Mouse (Mus musculus) ES-E14 (cell line): Measurements from ENCODE around the gene Dst. TPM values are rescaled to one million over a fixed set of nuclear protein-coding genes. Genes with fewer than 3 reads are reported as not detected.

Source experiments
- DNase-seq: peaks from one replicate; pipeline ENCODE4 v3.0.0-alpha.2; 2013; ENCODE audit warnings: low read depth, low spot score
- H3K27ac ChIP-seq: 2 replicates; pipeline ENCODE4 v1.5.1; 2012; ENCODE audit warnings: low read depth, mild to moderate bottlenecking, low read length, moderate library complexity, mixed read lengths; ENCODE audit not compliant: poor library complexity, insufficient read depth, severe bottlenecking
- H3K36me3 ChIP-seq: 2 replicates; pipeline ENCODE4 v1.6.1; 2012; ENCODE audit warnings: mild to moderate bottlenecking, low read length, moderate library complexity, mixed read lengths; ENCODE audit not compliant: control insufficient read depth, poor library complexity, insufficient read depth, severe bottlenecking
- H3K4me1 ChIP-seq, 2 experiments: fragments of 150-350 bp in 1 of 2; sonication (generic) in 1 of 2; 2 replicates each; pipeline ENCODE4 v1.6.1; 2012; ENCODE audit warnings: low read length in 2 of 2, mild to moderate bottlenecking in 1 of 2, mixed read lengths in 1 of 2; ENCODE audit not compliant: control insufficient read depth in 2 of 2, insufficient read depth in 2 of 2, poor library complexity in 1 of 2
- H3K4me3 ChIP-seq, 2 experiments: fragments of 150-350 bp in 1 of 2; sonication (generic) in 1 of 2; 2 replicates each; pipeline ENCODE4 v1.5.1; 2012; ENCODE audit warnings: low read length in 2 of 2, low read depth in 1 of 2, mild to moderate bottlenecking in 1 of 2, mixed read lengths in 1 of 2; ENCODE audit not compliant: insufficient read depth in 1 of 2, poor library complexity in 1 of 2, severe bottlenecking in 1 of 2
- H3K9ac ChIP-seq: 2 replicates; pipeline ENCODE4 v1.6.1; 2012; ENCODE audit warnings: low read depth, mild to moderate bottlenecking, low read length, mixed read lengths; ENCODE audit not compliant: poor library complexity, insufficient read depth, severe bottlenecking
- H3K9me3 ChIP-seq: fragments of 150-350 bp; sonication (generic); 2 replicates; pipeline ENCODE4 v1.6.1; 2012; ENCODE audit warnings: low read depth, mild to moderate bottlenecking, low read length; ENCODE audit not compliant: control insufficient read depth, insufficient read depth
- CHD2 ChIP-seq: IDR thresholded peaks from 2 replicates; pipeline ENCODE4 v1.6.1; 2014; ENCODE audit warnings: mild to moderate bottlenecking, low read depth, low read length, inconsistent platforms
- HCFC1 ChIP-seq: IDR thresholded peaks from 2 replicates; pipeline ENCODE4 v1.6.1; 2012; ENCODE audit warnings: low read length, inconsistent platforms, borderline replicate concordance; ENCODE audit not compliant: insufficient read depth
- MAFK ChIP-seq: IDR thresholded peaks from 2 replicates; pipeline ENCODE4 v1.6.1; 2014; ENCODE audit warnings: mild to moderate bottlenecking, low read depth, low read length, inconsistent platforms; ENCODE audit not compliant: insufficient read depth
- ZC3H11A ChIP-seq: IDR thresholded peaks from 2 replicates; pipeline ENCODE4 v1.6.1; 2012; ENCODE audit warnings: low read depth, mild to moderate bottlenecking, inconsistent platforms, low read length, borderline replicate concordance
- ZNF384 ChIP-seq: IDR thresholded peaks from 2 replicates; pipeline ENCODE4 v1.6.1; 2012; ENCODE audit warnings: low read depth, low read length, inconsistent platforms
- in situ Hi-C, 2 experiments: fragments of 600-800 bp; cut with MboI; formaldehyde crosslinking; loops; one replicate each; pipeline ENCODE4 v1.15.1; 2025; ENCODE audit warnings: low sequenced_read_pairs in 2 of 2, inconsistent platforms in 1 of 2; ENCODE audit not compliant: unreplicated experiment in 2 of 2
- total RNA-seq: library from RNA; depleted of rRNA; stranded (reverse); fragments of 300-350 nt; gene quantifications from 2 replicates; pipeline ENCODE4 v1.2.3, GENCODE M21; 2012

The Dst gene
- total RNA-seq, 1 experiment = 186 TPM

- Histone ChIP-seq H3K9me3 (no peaks in the 10 kb centered on the region), H3K9ac (no peak overlapping the region), H3K27ac (no peak overlapping the region), H3K36me3 (peaks cover 4% of the 10 kb centered on the region; the same call in 1 of the 2 replicates), H3K4me1 (peaks cover 2 to 6% of the 10 kb centered on the region in 2 experiments; a peak in 3 of 4 replicates), H3K4me3 (no peak overlapping the region)
- no peak for DNase-seq
- no peak for TF ChIP-seq CHD2
- no peak for TF ChIP-seq MAFK
- no peak for TF ChIP-seq HCFC1
- no peak for TF ChIP-seq ZNF384
- no peak for TF ChIP-seq ZC3H11A
- in situ Hi-C loops = no loop called here
Measured at GRCm38 (mm10) chr1:34097640-34098039, 189.6 kb downstream of the Dst start.

- Histone ChIP-seq H3K9me3 (no peaks in the 10 kb centered on the region), H3K4me1 (peaks cover 5 to 8% of the 10 kb centered on the region in 2 experiments; a peak in 3 of 4 replicates), H3K27ac (no peak overlapping the region), H3K9ac (no peak overlapping the region), H3K36me3 (peaks cover 2% of the 10 kb centered on the region; the same call in 1 of the 2 replicates), H3K4me3 (no peak overlapping the region)
- TF ChIP-seq ZC3H11A (no peak), HCFC1 (no peak), MAFK (no peak), ZNF384 (peak; percentile 60; the same call in 1 of the 2 replicates), CHD2 (no peak)
- DNase-seq = no peak
- in situ Hi-C loops = no loop called here
Measured at GRCm38 (mm10) chr1:34099439-34099838, 191.4 kb downstream of the Dst start.

- in situ Hi-C loops = no loop called here
- Histone ChIP-seq H3K9me3 (no peaks in the 10 kb centered on the region), H3K36me3 (peaks cover 2% of the 10 kb centered on the region; the same call in 1 of the 2 replicates), H3K9ac (no peak overlapping the region), H3K4me3 (no peak overlapping the region), H3K27ac (no peak overlapping the region), H3K4me1 (peaks cover 10 to 13% of the 10 kb centered on the region in 2 experiments)
- no peak for DNase-seq
- no peak for TF ChIP-seq ZNF384
- no peak for TF ChIP-seq MAFK
- no peak for TF ChIP-seq ZC3H11A
- no peak for TF ChIP-seq HCFC1
- no peak for TF ChIP-seq CHD2
Measured at GRCm38 (mm10) chr1:34100385-34100784, 192.4 kb downstream of the Dst start.

GRCm38 (mm10) chr1:34102604-34103003 lies 194.6 kb downstream of the Dst start:
- Histone ChIP-seq H3K9ac (no peak overlapping the region), H3K9me3 (no peaks in the 10 kb centered on the region), H3K36me3 (peaks cover 2% of the 10 kb centered on the region; the same call in 1 of the 2 replicates), H3K4me1 (peaks cover 12 to 20% of the 10 kb centered on the region in 2 experiments), H3K4me3 (no peak overlapping the region; a peak in 1 of 4 replicates), H3K27ac (peak overlapping the region; percentile 94; the same call in 1 of the 2 replicates)
- no peak for DNase-seq
- in situ Hi-C loops = no loop called here
- TF ChIP-seq ZNF384 (no peak), MAFK (no peak), ZC3H11A (no peak), CHD2 (no peak), HCFC1 (no peak)

GRCm38 (mm10) chr1:34103176-34103575 lies 195.2 kb downstream of the Dst start:
- Histone ChIP-seq H3K36me3 (peaks cover 2% of the 10 kb centered on the region; the same call in 1 of the 2 replicates), H3K9me3 (no peaks in the 10 kb centered on the region), H3K9ac (peak overlapping the region; percentile 44; the same call in 1 of the 2 replicates), H3K27ac (peak overlapping the region; percentile 94), H3K4me1 (peaks cover 10 to 20% of the 10 kb centered on the region in 2 experiments), H3K4me3 (peak overlapping the region; percentile 28 to 49)
- 0 out of 2 replicates have a peak, but pooled peaks have one; percentile 1 for TF ChIP-seq CHD2
- TF ChIP-seq MAFK = 0 out of 2 replicates have a peak, but pooled peaks have one; percentile 37
- TF ChIP-seq ZC3H11A = no peak
- TF ChIP-seq ZNF384 = no peak
- in situ Hi-C loops = no loop called here
- peak; percentile 78 for DNase-seq
